Mouse (Mus musculus): ENCODE results near the gene Stpg2. TPM values are rescaled to one million over a fixed set of nuclear protein-coding genes. Genes with fewer than 3 reads are reported as not detected.

Gene Stpg2
- polyA plus RNA-seq, 1 experiment = not detected

- TF ChIP-seq CTCF (IDR thresholded peaks at IDR 0.05; ENCODE audit: control insufficient read depth, insufficient read depth, low read length) (no peak), POLR2A (IDR thresholded peaks at IDR 0.05; ENCODE audit: borderline replicate concordance, control insufficient read depth, low read depth, low read length) (no peak)
- Histone ChIP-seq H3K4me3 (replicated peaks; ENCODE audit: control insufficient read depth, low read depth, low read length) (no peak overlapping the region), H3K27ac (ENCODE audit: control insufficient read depth, insufficient read depth, low read depth, low read length, poor library complexity) (no peak overlapping the region), H3K4me1 (ENCODE audit: control insufficient read depth, insufficient read depth, low read length) (no peaks in the 10 kb centered on the region)
- WGBS = 55% methylated on average over 7 of the region's 7 CpGs
Measured at GRCm38 (mm10) chr3:139308078-139308809, 102.8 kb downstream of the Stpg2 start.

- 79% methylated on average over 2 of the region's 2 CpGs for WGBS
- Histone ChIP-seq H3K27ac (ENCODE audit: control insufficient read depth, insufficient read depth, low read depth, low read length, poor library complexity) (no peak overlapping the region), H3K4me1 (ENCODE audit: control insufficient read depth, insufficient read depth, low read length) (no peaks in the 10 kb centered on the region), H3K4me3 (replicated peaks; ENCODE audit: control insufficient read depth, low read depth, low read length) (no peak overlapping the region)
- no peak for TF ChIP-seq POLR2A (IDR thresholded peaks at IDR 0.05; ENCODE audit: borderline replicate concordance, control insufficient read depth, low read depth, low read length)
- TF ChIP-seq CTCF (IDR thresholded peaks at IDR 0.05; ENCODE audit: control insufficient read depth, insufficient read depth, low read length) = no peak
Measured at GRCm38 (mm10) chr3:139311721-139312120, 106.2 kb downstream of the Stpg2 start.

GRCm38 (mm10) chr3:139380494-139380893, 175.0 kb downstream of the Stpg2 start:
- no peak overlapping the region for H3K4me3 ChIP-seq (replicated peaks; ENCODE audit: control insufficient read depth, low read depth, low read length)
- no peak overlapping the region for H3K27ac ChIP-seq (ENCODE audit: control insufficient read depth, insufficient read depth, low read depth, low read length, poor library complexity)
- H3K4me1 ChIP-seq (ENCODE audit: control insufficient read depth, insufficient read depth, low read length) = no peaks in the 10 kb centered on the region
- TF ChIP-seq POLR2A (IDR thresholded peaks at IDR 0.05; ENCODE audit: borderline replicate concordance, control insufficient read depth, low read depth, low read length) (no peak), CTCF (IDR thresholded peaks at IDR 0.05; ENCODE audit: control insufficient read depth, insufficient read depth, low read length) (no peak)
- WGBS = 75% methylated on average over 3 of the region's 3 CpGs

- WGBS = 78% methylated on average over 9 of the region's 9 CpGs
- H3K4me1 ChIP-seq (ENCODE audit: control insufficient read depth, insufficient read depth, low read length) = no peaks in the 10 kb centered on the region
- no peak overlapping the region for H3K27ac ChIP-seq (ENCODE audit: control insufficient read depth, insufficient read depth, low read depth, low read length, poor library complexity)
- TF ChIP-seq POLR2A (IDR thresholded peaks at IDR 0.05; ENCODE audit: borderline replicate concordance, control insufficient read depth, low read depth, low read length) (no peak), CTCF (IDR thresholded peaks at IDR 0.05; ENCODE audit: control insufficient read depth, insufficient read depth, low read length) (no peak)
- H3K4me3 ChIP-seq (replicated peaks; ENCODE audit: control insufficient read depth, low read depth, low read length) = no peak overlapping the region
Measured at GRCm38 (mm10) chr3:139397077-139397865, 191.8 kb downstream of the Stpg2 start.

GRCm38 (mm10) chr3:139404673-139405072, 199.2 kb downstream of the Stpg2 start:
- Histone ChIP-seq H3K4me3 (replicated peaks; ENCODE audit: control insufficient read depth, low read depth, low read length) (no peak overlapping the region), H3K27ac (ENCODE audit: control insufficient read depth, insufficient read depth, low read depth, low read length, poor library complexity) (no peak overlapping the region), H3K4me1 (ENCODE audit: control insufficient read depth, insufficient read depth, low read length) (no peaks in the 10 kb centered on the region)
- WGBS = 71% methylated on average over 3 of the region's 3 CpGs
- TF ChIP-seq POLR2A (IDR thresholded peaks at IDR 0.05; ENCODE audit: borderline replicate concordance, control insufficient read depth, low read depth, low read length) = no peak
- no peak for TF ChIP-seq CTCF (IDR thresholded peaks at IDR 0.05; ENCODE audit: control insufficient read depth, insufficient read depth, low read length)

GRCm38 (mm10) chr3:139419142-139419541, 213.6 kb downstream of the Stpg2 start:
- no peak overlapping the region for H3K27ac ChIP-seq (ENCODE audit: control insufficient read depth, insufficient read depth, low read depth, low read length, poor library complexity)
- H3K4me3 ChIP-seq (replicated peaks; ENCODE audit: control insufficient read depth, low read depth, low read length) = no peak overlapping the region
- 71% methylated on average over 5 of the region's 5 CpGs for WGBS
- H3K4me1 ChIP-seq (ENCODE audit: control insufficient read depth, insufficient read depth, low read length) = no peaks in the 10 kb centered on the region
- no peak for TF ChIP-seq POLR2A (IDR thresholded peaks at IDR 0.05; ENCODE audit: borderline replicate concordance, control insufficient read depth, low read depth, low read length)

GRCm38 (mm10) chr3:139442170-139442569, 236.7 kb downstream of the Stpg2 start:
- TF ChIP-seq CTCF (IDR thresholded peaks at IDR 0.05; ENCODE audit: control insufficient read depth, insufficient read depth, low read length) (no peak), POLR2A (IDR thresholded peaks at IDR 0.05; ENCODE audit: borderline replicate concordance, control insufficient read depth, low read depth, low read length) (no peak)
- H3K27ac ChIP-seq (ENCODE audit: control insufficient read depth, insufficient read depth, low read depth, low read length, poor library complexity) = no peak overlapping the region
- 77% methylated on average over 7 of the region's 7 CpGs for WGBS

GRCm38 (mm10) chr3:139495939-139496338, 290.4 kb downstream of the Stpg2 start:
- 76% methylated on average over 3 of the region's 3 CpGs for WGBS
- H3K4me1 ChIP-seq (ENCODE audit: control insufficient read depth, insufficient read depth, low read length) = no peaks in the 10 kb centered on the region
- no peak overlapping the region for H3K27ac ChIP-seq (ENCODE audit: control insufficient read depth, insufficient read depth, low read depth, low read length, poor library complexity)
- H3K4me3 ChIP-seq (replicated peaks; ENCODE audit: control insufficient read depth, low read depth, low read length) = no peak overlapping the region
- TF ChIP-seq CTCF (IDR thresholded peaks at IDR 0.05; ENCODE audit: control insufficient read depth, insufficient read depth, low read length) (no peak), POLR2A (IDR thresholded peaks at IDR 0.05; ENCODE audit: borderline replicate concordance, control insufficient read depth, low read depth, low read length) (no peak)

More at GRCm38 (mm10) chr3:139442170-139442569, 236.7 kb downstream of the Stpg2 start:
- no peak overlapping the region for H3K4me3 ChIP-seq (replicated peaks; ENCODE audit: control insufficient read depth, low read depth, low read length)
- no peaks in the 10 kb centered on the region for H3K4me1 ChIP-seq (ENCODE audit: control insufficient read depth, insufficient read depth, low read length)

Measured in bone marrow, adult 2 months (tissue).